Mouse (Mus musculus) MEL (cell line): ENCODE data around the gene Ptgds. TPM values are rescaled to one million over a fixed set of nuclear protein-coding genes. Genes with fewer than 3 reads are reported as not detected.

Experiments
- DNase-seq: peaks from one replicate; pipeline ENCODE4 v3.0.0; 2011; ENCODE audit warnings: low read depth, low spot score
- H3K27ac ChIP-seq: 2 replicates; pipeline ENCODE4 v1.5.1; 2012; ENCODE audit warnings: low read depth, mild to moderate bottlenecking, control low read depth, low read length, moderate library complexity; ENCODE audit not compliant: control insufficient read depth
- H3K27me3 ChIP-seq, 2 experiments: fragments of 150-350 bp in 1 of 2; sonication (generic) in 1 of 2; 2 replicates each; pipeline ENCODE4 v1.6.1; 2012; ENCODE audit warnings: low read length in 2 of 2, mild to moderate bottlenecking in 2 of 2, improper control_type of control experiment in 1 of 2, moderate library complexity in 1 of 2; ENCODE audit not compliant: insufficient read depth in 2 of 2, control insufficient read depth in 1 of 2
- H3K36me3 ChIP-seq, 2 experiments: 2 replicates each; pipeline ENCODE4 v1.6.1; 2012 to 2014; ENCODE audit warnings: low read length in 2 of 2, improper control_type of control experiment in 1 of 2, inconsistent platforms in 1 of 2, mild to moderate bottlenecking in 1 of 2; ENCODE audit not compliant: insufficient read depth in 2 of 2, control insufficient read depth in 1 of 2
- H3K4me1 ChIP-seq, 2 experiments: fragments of 150-350 bp in 1 of 2; sonication (generic) in 1 of 2; 2 replicates each; pipeline ENCODE4 v1.6.1; 2012; ENCODE audit warnings: low read length in 2 of 2, improper control_type of control experiment in 1 of 2, mild to moderate bottlenecking in 1 of 2; ENCODE audit not compliant: insufficient read depth in 2 of 2, control insufficient read depth in 1 of 2
- H3K4me3 ChIP-seq, 2 experiments: fragments of 150-350 bp in 1 of 2; sonication (generic) in 1 of 2; 2 replicates each; pipeline ENCODE4 v1.5.1; 2012; ENCODE audit warnings: low read depth in 2 of 2, low read length in 2 of 2, mild to moderate bottlenecking in 2 of 2, moderate library complexity in 2 of 2, control low read depth in 1 of 2, improper control_type of control experiment in 1 of 2; ENCODE audit not compliant: control insufficient read depth in 1 of 2, insufficient read depth in 1 of 2
- H3K79me2 ChIP-seq: 2 replicates; pipeline ENCODE4 v1.6.1; 2012; ENCODE audit warnings: mild to moderate bottlenecking, low read length, moderate library complexity; ENCODE audit not compliant: control insufficient read depth, poor library complexity, insufficient read depth
- H3K9ac ChIP-seq: 2 replicates; pipeline ENCODE4 v1.6.1; 2012; ENCODE audit warnings: low read depth, mild to moderate bottlenecking, control low read depth, low read length, moderate library complexity; ENCODE audit not compliant: control insufficient read depth, poor library complexity, severe bottlenecking
- H3K9me3 ChIP-seq: fragments of 150-350 bp; sonication (generic); replicated peaks from 2 replicates; pipeline ENCODE4 v1.6.1; 2012; ENCODE audit warnings: mild to moderate bottlenecking, low read length, improper control_type of control experiment, moderate library complexity; ENCODE audit not compliant: insufficient read depth
- CHD1 ChIP-seq: IDR thresholded peaks from 2 replicates; pipeline ENCODE4 v1.6.1; 2012; ENCODE audit warnings: low read depth, mild to moderate bottlenecking, inconsistent platforms, low read length, improper control_type of control experiment
- CHD2 ChIP-seq: IDR thresholded peaks from 2 replicates; pipeline ENCODE4 v1.6.1; 2011; ENCODE audit warnings: low read length, improper control_type of control experiment
- CTCF ChIP-seq, 3 experiments: IDR thresholded peaks in 2 of 3; conservative IDR thresholded peaks in 1 of 3; 2 replicates each; pipeline ENCODE4 v1.5.1; 2011 to 2012; ENCODE audit warnings: low read length in 3 of 3, low read depth in 2 of 3, mild to moderate bottlenecking in 2 of 3, improper control_type of control experiment in 1 of 3, inconsistent platforms in 1 of 3, mixed read lengths in 1 of 3, moderate library complexity in 1 of 3; ENCODE audit not compliant: control insufficient read depth in 1 of 3, insufficient read depth in 1 of 3, poor library complexity in 1 of 3, severe bottlenecking in 1 of 3
- E2F4 ChIP-seq: IDR thresholded peaks from 2 replicates; pipeline ENCODE4 v1.6.1; 2011; ENCODE audit warnings: low read depth, low read length, improper control_type of control experiment, borderline replicate concordance
- EP300 ChIP-seq, 2 experiments: IDR thresholded peaks; 2 replicates each; pipeline ENCODE4 v1.6.1; 2011; ENCODE audit warnings: improper control_type of control experiment in 2 of 2, low read length in 2 of 2, low read depth in 1 of 2, mild to moderate bottlenecking in 1 of 2
- ETS1 ChIP-seq: IDR thresholded peaks from 2 replicates; pipeline ENCODE4 v1.6.1; 2012; ENCODE audit warnings: low read depth, mild to moderate bottlenecking, inconsistent platforms, low read length, improper control_type of control experiment, moderate library complexity
- JUND ChIP-seq: IDR thresholded peaks from 2 replicates; pipeline ENCODE4 v1.6.1; 2011; ENCODE audit warnings: low read depth, mild to moderate bottlenecking, improper control_type of control experiment, low read length
- KAT2A ChIP-seq: conservative IDR thresholded peaks from 2 replicates; pipeline ENCODE4 v1.6.1; 2012; ENCODE audit warnings: low read depth, low read length, improper control_type of control experiment, inconsistent platforms
- MAX ChIP-seq: IDR thresholded peaks from 2 replicates; pipeline ENCODE4 v1.6.1; 2011; ENCODE audit warnings: low read length, improper control_type of control experiment
- MYB ChIP-seq: IDR thresholded peaks from 2 replicates; pipeline ENCODE4 v1.6.1; 2011; ENCODE audit warnings: mild to moderate bottlenecking, low read depth, low read length, improper control_type of control experiment
- MYC ChIP-seq: IDR thresholded peaks from 2 replicates; pipeline ENCODE4 v1.6.1; 2011; ENCODE audit warnings: low read depth, mild to moderate bottlenecking, low read length, improper control_type of control experiment, moderate library complexity
- NELFE ChIP-seq: IDR thresholded peaks from 2 replicates; pipeline ENCODE4 v1.6.1; 2011; ENCODE audit warnings: low read depth, low read length, improper control_type of control experiment
- NRF1 ChIP-seq: IDR thresholded peaks from 2 replicates; pipeline ENCODE4 v1.6.1; 2014; ENCODE audit warnings: low read depth, mild to moderate bottlenecking, inconsistent platforms, low read length, improper control_type of control experiment, moderate library complexity; ENCODE audit not compliant: poor library complexity, insufficient read depth, severe bottlenecking
- POLR2AphosphoS2 ChIP-seq: IDR thresholded peaks from 2 replicates; pipeline ENCODE4 v1.6.1; 2011; ENCODE audit warnings: low read length, improper control_type of control experiment
- POLR2AphosphoS5 ChIP-seq: IDR thresholded peaks from 2 replicates; pipeline ENCODE4 v1.6.1; 2012; ENCODE audit warnings: low read depth, borderline replicate concordance, mild to moderate bottlenecking, inconsistent platforms, low read length, moderate library complexity, mixed read lengths
- SIN3A ChIP-seq: IDR thresholded peaks from 2 replicates; pipeline ENCODE4 v1.6.1; 2012; ENCODE audit warnings: low read length, improper control_type of control experiment, inconsistent platforms
- TBP ChIP-seq: IDR thresholded peaks from 2 replicates; pipeline ENCODE4 v1.8.0; 2011; ENCODE audit warnings: low read depth, low read length, improper control_type of control experiment
- TCF12 ChIP-seq: IDR thresholded peaks from 2 replicates; pipeline ENCODE4 v1.6.1; 2014; ENCODE audit warnings: low read depth, mild to moderate bottlenecking, inconsistent platforms, low read length, improper control_type of control experiment, moderate library complexity
- USF2 ChIP-seq, 2 experiments: IDR thresholded peaks; 2 replicates each; pipeline ENCODE4 v1.6.1; 2011 to 2012; ENCODE audit warnings: improper control_type of control experiment in 2 of 2, low read length in 2 of 2, borderline replicate concordance in 1 of 2, inconsistent platforms in 1 of 2, low read depth in 1 of 2, mild to moderate bottlenecking in 1 of 2; ENCODE audit not compliant: insufficient read depth in 1 of 2
- ZC3H11A ChIP-seq: IDR thresholded peaks from 2 replicates; pipeline ENCODE4 v1.6.1; 2012; ENCODE audit warnings: low read depth, mild to moderate bottlenecking, inconsistent platforms, low read length, improper control_type of control experiment
- ZMIZ1 ChIP-seq: IDR thresholded peaks from 2 replicates; pipeline ENCODE4 v1.6.1; 2012; ENCODE audit warnings: low read depth, mild to moderate bottlenecking, inconsistent platforms, low read length, improper control_type of control experiment, moderate library complexity
- ZNF384 ChIP-seq: IDR thresholded peaks from 2 replicates; pipeline ENCODE4 v1.6.1; 2012; ENCODE audit warnings: low read depth, mild to moderate bottlenecking, inconsistent platforms, low read length, improper control_type of control experiment
- polyA plus RNA-seq, 2 experiments: library from polyadenylated mRNA; stranded (reverse) in 1 of 2; unstranded in 1 of 2; fragments of >175 nt in 1 of 2; fragments of >200 nt in 1 of 2; gene quantifications; 2 replicates each; pipeline versions ENCODE4 v1.2.1 to v1.2.4; 2012; ENCODE audit warnings: low replicate concordance in 2 of 2, low read depth in 1 of 2; ENCODE audit not compliant: insufficient read length in 2 of 2, insufficient read depth in 1 of 2, missing spikeins in 1 of 2
- total RNA-seq: library from RNA; depleted of rRNA; stranded (reverse); fragments of 300-350 nt; gene quantifications from 2 replicates; pipeline ENCODE4 v1.2.3, GENCODE M21; 2012

Ptgds gene
- total and polyA plus RNA-seq, 3 experiments: not detected

DNA sequence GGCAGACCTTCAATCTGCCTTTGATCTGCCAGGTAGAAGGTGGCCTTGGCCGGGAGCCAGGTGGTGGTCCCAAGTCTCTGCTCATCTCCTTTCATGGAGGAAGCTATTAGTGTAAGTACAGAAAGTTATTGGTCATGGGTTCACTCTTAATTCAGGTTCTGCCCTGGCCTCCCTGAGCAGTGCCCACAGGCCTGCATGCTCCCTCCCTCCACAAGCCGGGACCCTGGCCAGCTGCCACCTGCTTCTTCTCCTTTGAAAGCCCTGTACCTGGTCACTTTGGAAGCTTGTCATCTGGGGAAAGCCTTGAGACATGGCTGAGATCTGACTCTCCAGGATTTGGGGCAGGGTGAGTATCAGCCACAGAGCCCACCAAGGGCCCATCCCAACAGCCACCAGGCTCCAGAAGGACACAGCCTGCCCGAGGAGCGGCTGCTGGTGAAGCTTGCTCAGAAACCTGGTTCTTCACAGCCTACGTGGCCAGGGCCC is 23.7 kb upstream of the Ptgds start, which contains the start of gene Lcn12:
Lcn12 (minus strand) TSS at position 436 of the 486 bp plus-strand sequence.
- Histone ChIP-seq H3K4me3 (no peak within 1 kb of the TSS), H3K27ac (no peak within 1 kb of the TSS), H3K79me2 (no peaks in the 10 kb centered on the region), H3K27me3 (peaks cover 0 to 3% of the 10 kb centered on the region in 2 experiments; a peak in 3 of 4 replicates), H3K4me1 (peaks cover 10 to 14% of the 10 kb centered on the region in 2 experiments), H3K36me3 (peaks cover 0 to 14% of the 10 kb centered on the region in 2 experiments; a peak in 2 of 4 replicates), H3K9me3 (no peaks in the 10 kb centered on the region), H3K9ac (no peak within 1 kb of the TSS)
- DNase-seq: no peak
- TF ChIP-seq NRF1 (no peak), JUND (no peak), SIN3A (no peak), MAX (no peak), CHD2 (no peak), TCF12 (no peak), ZMIZ1 (no peak), MYB (no peak), MYC (no peak)

DNA sequence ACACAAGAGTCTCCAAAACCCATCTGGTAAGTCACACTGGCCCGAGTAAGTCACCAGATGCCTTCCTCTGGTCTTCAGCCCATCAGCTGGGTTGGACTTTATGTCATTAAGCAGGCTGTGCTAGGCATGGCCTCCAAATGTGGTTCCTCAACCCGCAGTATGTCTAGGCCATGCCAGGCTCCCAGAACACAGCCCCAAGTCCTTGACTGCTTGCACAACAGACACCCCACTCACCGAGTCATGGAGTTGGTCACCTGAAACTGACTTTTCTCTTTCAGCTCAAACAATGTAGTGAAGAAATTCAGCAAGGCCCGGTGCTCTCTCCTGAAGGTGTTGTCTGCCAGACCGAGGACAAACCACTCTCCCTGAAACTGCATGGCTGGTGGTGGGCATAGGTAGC is 23.1 kb upstream of the Ptgds start:
- H3K27me3 ChIP-seq: peaks cover 0 to 3% of the 10 kb centered on the region in 2 experiments; a peak in 3 of 4 replicates
- TF ChIP-seq USF2 (IDR thresholded peaks at IDR 0.05; ENCODE audit: borderline replicate concordance in 1 of 2, insufficient read depth in 1 of 2, low read depth in 1 of 2, low read length in 2 of 2) (no peak), TBP (no peak), NELFE (no peak), ZNF384 (no peak), CTCF (IDR thresholded peaks at IDR 0.05 in 2 of 3, conservative IDR thresholded peaks at IDR 0.05 in 1 of 3; ENCODE audit: control insufficient read depth in 1 of 3, insufficient read depth in 1 of 3, low read depth in 2 of 3, low read length in 3 of 3, poor library complexity in 1 of 3, severe bottlenecking in 1 of 3) (no peak), ETS1 (no peak), POLR2AphosphoS2 (no peak), TCF12 (no peak), POLR2AphosphoS5 (no peak), CHD2 (no peak), E2F4 (no peak), EP300 (IDR thresholded peaks at IDR 0.05; ENCODE audit: low read depth in 1 of 2, low read length in 2 of 2) (no peak), CHD1 (no peak), KAT2A (no peak), ZC3H11A (no peak), MYC (no peak), SIN3A (no peak)
- H3K79me2 ChIP-seq: no peaks in the 10 kb centered on the region
- peaks cover 0 to 8% of the 10 kb centered on the region in 2 experiments; a peak in 2 of 4 replicates for H3K36me3 ChIP-seq
- H3K4me3 ChIP-seq: no peak overlapping the region
- no peak overlapping the region for H3K27ac ChIP-seq
- H3K9me3 ChIP-seq: no peaks in the 10 kb centered on the region
- peaks cover 5 to 9% of the 10 kb centered on the region in 2 experiments; a peak in 3 of 4 replicates for H3K4me1 ChIP-seq
- H3K9ac ChIP-seq: no peak overlapping the region
- DNase-seq: no peak
